Mouse (Mus musculus) lung, postnatal 36 days (tissue): ENCODE measurements around the gene Stab1.

Experiments used
- DNase-seq: peaks from one replicate; pipeline ENCODE4 v3.0.0; 2022; ENCODE audit warnings: mixed read lengths

The Stab1 gene

DNA sequence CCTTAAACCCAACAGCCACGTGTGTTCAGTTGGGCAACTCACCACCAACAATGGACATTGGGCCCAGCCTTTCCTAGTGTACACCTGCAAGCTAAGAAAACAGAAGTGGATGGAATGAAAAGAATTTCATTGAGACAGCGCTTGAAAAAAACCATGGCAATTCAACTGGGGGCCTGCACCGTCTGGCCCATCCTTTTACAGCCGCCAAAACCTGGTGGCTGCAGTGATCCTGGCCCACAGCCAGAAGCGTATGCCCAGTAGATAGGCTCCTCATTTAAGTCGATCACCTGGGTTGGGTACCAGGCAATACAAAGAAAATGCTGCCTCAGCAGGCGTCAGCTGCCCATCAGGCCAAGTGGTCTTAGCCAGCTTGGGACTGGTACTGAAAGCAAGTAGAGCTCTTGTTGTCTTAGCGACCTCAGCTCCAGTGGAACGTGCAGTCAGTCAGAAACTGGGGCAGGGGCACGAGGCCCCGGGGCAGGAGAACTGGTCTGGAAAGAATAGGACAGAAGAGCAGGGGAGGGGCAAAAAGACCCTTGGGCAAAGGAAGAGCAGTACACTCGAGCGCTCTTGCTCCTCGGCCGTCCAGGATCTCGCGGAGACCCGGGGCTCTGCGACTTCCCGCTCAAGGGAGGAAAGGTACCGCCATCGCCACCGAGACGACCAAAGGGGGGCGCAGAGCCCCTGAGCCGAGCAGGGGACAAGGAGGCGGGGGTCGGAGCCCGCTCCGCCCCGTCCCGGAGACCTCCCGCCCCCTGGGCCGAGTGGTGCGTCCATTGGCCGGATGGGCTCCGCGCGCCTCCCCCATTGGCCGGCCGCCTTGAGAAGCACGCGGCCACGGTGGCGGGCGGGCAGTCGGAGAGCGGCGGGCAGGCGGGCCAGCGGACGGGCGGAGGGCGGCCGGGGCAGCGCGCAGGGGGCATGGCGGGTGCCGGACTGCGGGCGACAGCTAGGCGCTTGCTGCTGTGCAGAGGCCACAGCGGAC, 37.9 kb downstream of the Stab1 start, which contains the start of gene Nt5dc2:
Gene Nt5dc2 (plus strand): TSS at position 818 of the 985 bp plus-strand sequence.
- peak; percentile 93 for DNase-seq

DNA sequence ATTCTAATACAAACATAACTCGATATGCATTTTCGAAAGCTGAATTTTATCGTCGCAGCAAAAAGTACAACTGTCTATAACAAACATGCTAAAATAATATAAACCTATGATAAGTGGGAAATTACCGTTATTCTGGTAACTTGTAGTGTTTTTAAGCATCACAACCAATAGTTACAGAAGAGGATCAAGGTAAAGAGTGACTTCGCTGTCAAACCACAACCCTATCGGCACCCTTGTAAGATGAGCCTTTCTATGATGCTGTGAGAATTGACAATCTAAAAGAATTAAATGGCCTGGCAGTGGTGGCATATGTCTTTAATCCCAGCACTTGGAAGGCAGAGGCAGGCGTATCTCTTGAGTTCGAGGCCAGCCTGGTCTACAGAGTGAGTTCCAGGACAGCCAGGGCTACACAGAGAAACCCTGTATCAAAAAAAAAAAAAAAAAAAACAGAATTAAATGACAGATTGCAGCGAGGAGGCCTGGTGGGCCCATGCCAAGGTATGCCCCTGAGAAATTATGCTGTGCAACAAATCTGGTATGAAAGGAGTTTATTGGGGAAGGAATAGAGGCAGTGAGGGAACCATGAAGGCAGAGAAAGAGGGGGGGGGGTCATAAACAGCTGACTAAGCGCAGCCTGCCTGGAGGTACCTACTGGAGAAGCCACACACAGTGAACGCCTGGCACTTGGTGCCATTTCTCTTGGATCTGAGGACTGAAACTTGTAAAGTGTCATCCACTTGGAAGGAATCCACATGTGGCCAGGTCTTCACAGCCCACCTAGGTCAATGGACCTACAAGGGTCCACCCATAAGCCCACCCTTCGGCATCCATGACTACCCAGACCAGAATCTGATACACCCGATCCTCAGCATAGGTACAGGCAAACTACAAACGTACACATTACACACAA, 38.9 kb downstream of the Stab1 start:
- DNase-seq: no peak

DNA sequence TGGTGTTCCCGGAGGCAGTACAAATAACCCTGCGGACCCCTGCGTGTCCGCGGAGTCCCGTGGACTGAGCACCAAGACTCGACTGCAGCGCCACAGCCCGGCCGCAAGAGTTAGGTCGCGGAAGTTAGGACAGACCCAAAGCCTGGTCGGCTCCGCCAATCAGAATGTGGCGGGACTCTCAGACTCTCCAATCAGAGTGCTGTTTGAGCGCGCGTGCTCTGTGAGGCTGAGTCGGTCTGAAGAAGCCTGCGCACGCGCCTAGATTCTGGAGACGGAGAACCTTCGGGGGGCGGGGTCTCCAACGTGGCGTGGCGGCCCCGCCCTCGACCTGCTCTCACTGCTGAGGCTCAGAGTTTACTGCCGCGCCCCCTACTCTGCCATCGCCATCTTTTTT, 39.6 kb downstream of the Stab1 start, which contains the start of gene Smim4:
Gene Smim4 (minus strand): TSS at position 131 of the 394 bp plus-strand sequence.
- DNase-seq: peak; percentile 99

DNA sequence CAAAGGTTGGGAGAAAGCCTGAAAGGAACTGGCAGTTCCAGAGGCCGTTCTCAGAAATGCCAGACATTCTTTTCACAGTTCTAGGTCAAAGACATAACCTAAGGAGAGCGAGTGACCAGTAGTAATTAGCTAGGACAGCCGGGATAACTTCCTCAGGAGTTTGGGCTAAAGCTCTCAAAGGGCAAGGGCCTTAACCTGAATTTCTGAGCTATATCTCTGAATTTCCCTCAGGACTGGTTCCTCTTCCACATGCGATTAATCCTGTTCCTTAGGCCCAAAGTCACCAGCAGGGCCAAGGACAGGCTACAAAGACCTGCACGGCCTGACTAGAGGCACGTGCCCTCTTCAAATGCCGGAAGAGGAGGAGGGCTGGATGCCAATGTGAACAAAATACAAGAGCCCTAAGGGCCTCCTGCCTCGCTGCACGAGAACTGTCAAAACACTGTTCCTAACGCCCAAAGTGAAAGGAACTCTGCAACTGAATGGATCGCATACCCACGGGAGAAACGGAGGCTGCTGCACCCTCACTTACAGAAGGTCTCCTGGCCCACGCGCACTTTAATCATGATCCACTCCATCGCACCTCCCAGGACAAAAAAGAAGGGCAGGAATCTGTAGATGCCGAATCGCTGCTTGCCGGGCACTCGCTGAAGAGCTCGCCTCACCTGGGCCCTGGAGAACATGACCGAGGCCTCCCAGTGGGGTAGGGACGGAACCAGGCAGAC, 40.2 kb downstream of the Stab1 start:
- DNase-seq: peak; percentile 89

DNA sequence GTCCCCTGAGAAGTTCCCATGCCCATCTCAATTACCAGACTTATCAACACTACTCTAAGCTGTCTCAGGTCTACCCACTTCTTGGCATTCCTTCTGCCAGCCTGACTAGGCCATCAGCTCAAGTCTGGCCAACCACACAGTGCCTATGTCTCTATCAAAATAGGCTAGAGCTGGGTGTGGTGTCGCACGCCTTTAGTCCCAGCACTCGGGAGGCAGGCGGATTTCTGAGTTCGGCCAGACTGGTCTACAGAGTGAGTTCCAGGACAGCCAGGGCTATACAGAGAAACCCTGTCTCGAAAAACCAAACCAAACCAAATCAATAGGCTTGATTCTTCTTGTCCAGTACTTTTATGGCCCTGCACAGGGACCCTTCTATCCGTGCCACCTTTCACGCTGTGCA, 41.6 kb downstream of the Stab1 start:
- no peak for DNase-seq

DNA sequence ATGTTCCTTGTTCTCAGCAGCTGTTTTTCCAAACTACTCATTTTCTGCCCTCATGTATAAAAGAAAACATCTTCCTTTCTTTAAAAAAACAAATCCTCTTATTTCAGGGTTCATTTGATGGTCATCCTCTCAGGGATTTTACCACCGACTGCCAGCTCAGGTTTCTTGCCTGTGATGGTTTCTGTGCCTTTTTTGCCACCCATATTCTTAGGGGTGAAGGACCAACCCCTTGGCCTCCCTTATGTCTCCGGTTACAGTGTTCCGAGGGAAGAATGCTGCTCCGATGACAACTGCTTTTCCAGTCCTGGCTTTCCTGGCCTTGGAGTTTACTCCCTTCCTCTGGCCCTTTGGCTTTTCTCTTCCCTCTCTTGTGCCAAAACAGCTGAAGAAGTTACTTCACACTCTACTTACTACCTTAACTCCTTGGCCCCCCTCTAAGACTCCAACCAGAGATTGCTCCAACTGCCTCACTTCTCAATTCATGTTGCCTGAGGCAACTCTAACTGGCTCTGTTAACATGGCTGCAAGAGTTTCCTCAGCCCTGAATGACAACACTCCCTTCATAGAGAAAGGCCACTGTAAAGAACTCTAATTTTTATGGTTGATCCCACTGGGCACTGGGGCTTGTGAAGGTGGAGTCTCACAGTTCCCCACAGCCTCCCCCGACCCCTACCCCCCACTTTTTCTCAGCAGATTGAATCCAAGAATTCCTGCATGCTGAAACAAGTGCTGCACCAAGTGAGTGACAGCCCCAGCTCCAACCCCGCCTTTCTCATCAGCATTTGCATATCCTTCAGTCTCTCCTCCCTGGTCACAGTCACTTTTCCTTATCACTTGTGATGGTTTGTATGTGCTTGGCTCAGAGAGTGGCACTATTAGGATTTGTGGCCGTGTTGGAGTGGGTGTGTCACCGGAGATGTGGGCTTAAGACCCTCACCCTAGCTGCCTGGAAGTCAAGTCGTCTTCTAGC, 43.0 kb downstream of the Stab1 start:
- no peak for DNase-seq

DNA sequence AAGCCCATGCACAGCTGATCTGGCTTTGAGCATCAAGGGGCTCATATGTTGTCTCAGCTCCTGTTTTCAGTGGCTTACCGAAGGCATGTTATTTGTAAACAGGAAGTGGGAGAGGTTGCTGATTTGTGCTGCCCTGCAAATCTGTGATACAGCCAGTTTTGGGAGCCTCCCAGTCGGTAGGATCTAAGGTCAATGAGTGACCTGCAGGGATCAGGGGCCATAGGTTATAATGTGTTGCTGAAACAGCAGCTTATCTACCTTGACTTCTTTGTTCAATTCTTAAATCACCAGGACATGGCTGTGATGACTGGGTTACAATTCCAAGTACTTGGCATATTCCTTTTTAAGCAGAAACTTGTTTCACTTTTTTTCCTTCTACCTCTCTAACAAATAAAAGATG, 52.9 kb downstream of the Stab1 start:
- no peak for DNase-seq

DNA sequence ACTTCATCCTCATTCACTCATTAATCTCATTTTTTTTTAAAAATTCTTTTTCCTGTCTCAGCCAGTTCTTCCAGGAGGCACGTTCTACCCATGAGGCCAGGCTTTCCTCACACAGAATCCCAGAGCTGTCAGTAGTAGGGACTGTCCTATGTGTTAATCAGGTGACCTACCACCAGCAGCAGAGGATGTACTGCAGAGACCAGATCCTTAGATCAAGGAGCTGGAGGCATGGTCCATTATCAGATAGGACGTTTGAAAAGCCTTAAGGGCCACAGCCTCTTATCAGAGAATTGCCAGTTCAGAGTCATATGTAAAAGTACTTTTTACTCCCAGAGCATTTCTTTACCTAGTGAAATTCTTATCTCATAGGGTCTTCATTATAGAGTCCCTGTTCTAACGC, 54.4 kb downstream of the Stab1 start:
- no peak for DNase-seq

DNA sequence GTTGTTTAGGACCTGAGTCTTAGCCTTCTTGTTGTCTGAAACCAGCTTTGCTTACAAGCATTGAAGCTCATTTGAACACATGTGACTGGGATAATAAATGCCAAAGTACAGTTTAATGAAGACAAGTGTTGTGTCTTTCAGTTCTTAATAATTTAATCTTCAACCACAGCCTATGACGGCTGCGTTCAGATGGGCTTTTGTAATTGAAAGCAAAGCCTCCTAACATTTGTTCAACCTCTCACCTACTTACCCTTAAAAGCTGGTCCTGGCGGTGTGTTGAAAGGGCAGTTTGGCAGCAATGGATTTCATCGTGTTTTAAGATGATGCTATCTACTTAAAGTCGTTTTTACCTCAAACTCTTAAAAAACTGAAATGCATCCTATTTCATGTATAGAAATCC, 56.3 kb downstream of the Stab1 start:
- DNase-seq: no peak

DNA sequence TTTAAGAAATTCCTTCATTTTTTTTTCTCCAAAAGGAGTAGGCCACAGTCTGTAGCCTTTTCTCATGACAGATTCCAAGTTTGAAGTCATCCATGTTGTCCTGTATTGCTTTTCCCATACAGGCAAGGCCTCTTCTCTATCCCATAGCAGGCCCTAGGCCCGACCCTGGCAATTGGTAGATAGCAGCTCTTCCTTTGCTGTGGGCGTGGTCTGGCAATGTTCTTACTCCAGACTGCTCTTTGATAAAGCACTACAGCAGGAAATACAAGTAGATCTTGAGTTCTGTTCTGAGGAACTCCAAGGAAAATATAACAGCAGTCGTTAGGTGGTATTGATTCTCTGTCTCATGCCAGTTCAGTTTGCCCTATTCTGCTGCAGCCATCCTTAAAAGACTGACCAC, 57.8 kb downstream of the Stab1 start:
- peak; percentile 20 for DNase-seq

DNA sequence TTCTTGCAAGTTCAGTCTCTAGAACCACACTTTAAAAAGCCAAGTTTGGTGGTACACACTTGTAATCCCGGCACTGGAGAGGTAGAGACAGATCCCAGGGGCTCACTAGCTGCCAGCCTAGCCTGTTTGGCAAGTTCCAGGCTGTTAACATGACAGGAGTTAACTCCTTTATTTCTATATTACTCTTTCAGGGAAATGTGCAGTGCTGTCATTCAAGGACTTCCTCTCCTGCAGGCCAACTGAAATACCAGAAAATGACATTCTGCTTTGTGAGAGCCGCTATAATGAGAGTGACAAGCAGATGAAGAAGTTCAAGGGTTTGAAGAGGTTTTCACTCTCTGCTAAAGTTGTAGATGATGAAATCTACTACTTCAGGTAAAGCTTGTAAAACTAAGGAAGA, 63.3 kb downstream of the Stab1 start:
- peak; percentile 54 for DNase-seq

DNA sequence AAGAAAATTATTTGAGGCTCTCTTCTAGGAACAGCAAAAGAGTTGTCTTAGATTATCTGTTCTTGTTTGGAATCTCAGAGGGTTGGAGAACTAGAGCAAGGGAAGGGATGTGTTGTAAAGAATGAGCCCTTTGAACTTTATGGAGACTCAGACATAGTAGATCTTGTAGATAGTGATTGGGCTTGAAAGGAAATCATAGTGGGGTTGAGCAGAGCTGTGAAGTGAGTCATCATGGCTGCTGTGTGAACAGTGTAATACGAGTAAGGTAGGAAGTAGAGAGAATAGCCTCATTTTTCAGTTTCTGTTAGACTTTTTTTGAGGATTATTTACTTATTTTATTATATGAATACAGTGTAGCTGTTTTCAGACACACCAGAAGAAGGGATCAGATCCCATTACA, 78.5 kb downstream of the Stab1 start:
- DNase-seq: no peak
